Mouse (Mus musculus) embryonic facial prominence, embryonic 14.5 days (tissue): ENCODE results near the gene Rhox10. TPM values are rescaled to one million over a fixed set of nuclear protein-coding genes. Genes with fewer than 3 reads are reported as not detected.

Experiments
- ATAC-seq: fragments of 200-750 bp; cut with Nextera tagmentation; 2 replicates; pipeline ENCODE4 v1.8.0; 2017; ENCODE audit warnings: low read depth, moderate number of reproducible peaks, moderate TSS enrichment
- DNase-seq: peaks from one replicate; pipeline ENCODE4 v3.0.0-alpha.2; 2015; ENCODE audit warnings: low spot score
- H3K27ac ChIP-seq: fragments of 300-500 bp; sonication (generic); replicated peaks from 2 replicates; pipeline ENCODE4 v1.5.1; 2014; ENCODE audit warnings: low read depth, mild to moderate bottlenecking, low read length, moderate library complexity
- H3K27me3 ChIP-seq: fragments of 300-500 bp; sonication (generic); replicated peaks from 2 replicates; pipeline ENCODE4 v1.6.1; 2014; ENCODE audit warnings: low read length; ENCODE audit not compliant: control insufficient read depth, insufficient read depth
- H3K36me3 ChIP-seq: fragments of 300-500 bp; sonication (generic); 2 replicates; pipeline ENCODE4 v1.6.1; 2014; ENCODE audit warnings: low read length, mixed read lengths; ENCODE audit not compliant: control insufficient read depth, insufficient read depth
- H3K4me1 ChIP-seq: fragments of 300-500 bp; sonication (generic); 2 replicates; pipeline ENCODE4 v1.6.1; 2014; ENCODE audit warnings: antibody characterized with exemption, low read length; ENCODE audit not compliant: control insufficient read depth, insufficient read depth
- H3K4me2 ChIP-seq: fragments of 300-500 bp; sonication (generic); 2 replicates; pipeline ENCODE4 v1.6.1; 2014; ENCODE audit warnings: low read depth, mild to moderate bottlenecking, low read length, moderate library complexity, mixed read lengths
- H3K4me3 ChIP-seq: fragments of 300-500 bp; sonication (generic); 2 replicates; pipeline ENCODE4 v1.5.1; 2014; ENCODE audit warnings: low read depth, mild to moderate bottlenecking, low read length
- H3K9ac ChIP-seq: fragments of 300-500 bp; sonication (generic); 2 replicates; pipeline ENCODE4 v1.6.1; 2014; ENCODE audit warnings: low read depth, mild to moderate bottlenecking, low read length, moderate library complexity, mixed read lengths
- H3K9me3 ChIP-seq: fragments of 300-500 bp; sonication (generic); 2 replicates; pipeline ENCODE4 v1.6.1; 2016; ENCODE audit warnings: low read length; ENCODE audit not compliant: control insufficient read depth
- WGBS: fragments of 180-500 bp; shearing (Covaris S2); extraction: QIAGEN DNeasy Blood & Tissue Kit; methylation state at CpG from one replicate; pipeline ENCODE4 v1.1.7; 2014; 5-methylcytosine and 5-hydroxymethylcytosine counted together
- polyA plus RNA-seq: library from polyadenylated mRNA; unstranded; fragments of >200 nt; fragmentation: Nextera tagmentation; extraction: Ambion mirVana; gene quantifications from 2 replicates; pipeline ENCODE4 v1.2.1, GENCODE M21; 2014

Gene Rhox10
- polyA plus RNA-seq, 1 experiment from 2014 or later: not detected

GRCm38 (mm10) chrX:38120982-38121381, 54.7 kb downstream of the Rhox10 start, which contains the start of gene Rhox13:
Rhox13 (plus strand) TSS chrX:38121219.
- no peak within 1 kb of the TSS for H3K4me2 ChIP-seq
- no peak within 1 kb of the TSS for H3K4me3 ChIP-seq
- WGBS: 94% methylated on average over 20 of the region's 20 CpGs
- no peaks in the 10 kb centered on the region for H3K4me1 ChIP-seq
- H3K9ac ChIP-seq: no peak within 1 kb of the TSS
- H3K27me3 ChIP-seq: no peaks in the 10 kb centered on the region
- ATAC-seq (no peak), DNase-seq (no peak)
- peaks cover 19% of the 10 kb centered on the region for H3K9me3 ChIP-seq
- no peak within 1 kb of the TSS for H3K27ac ChIP-seq
- no peaks in the 10 kb centered on the region for H3K36me3 ChIP-seq

Other genes with a start within 250 kb of the Rhox10 start
- 0.33 and 0.41 TPM in 2 replicates for gene Rhox6, start 239.6 kb upstream of the Rhox10 start, polyA plus RNA-seq
- not detected in 2 replicates for gene Rhox7a, start 234.8 kb upstream of the Rhox10 start, polyA plus RNA-seq
- not detected in 2 replicates for gene Rhox8, start 187.5 kb upstream of the Rhox10 start, polyA plus RNA-seq
- gene Rhox7b, start 169.2 kb upstream of the Rhox10 start, polyA plus RNA-seq: not detected in 2 replicates
- not detected in 2 replicates for gene Rhox9, start 164.7 kb upstream of the Rhox10 start, polyA plus RNA-seq
- not detected in 2 replicates for gene Btg1-ps1, start 47.7 kb upstream of the Rhox10 start, polyA plus RNA-seq
- gene Btg1-ps2, start 23.4 kb upstream of the Rhox10 start, polyA plus RNA-seq: not detected in 2 replicates
- gene Rhox11, start 18.7 kb downstream of the Rhox10 start, polyA plus RNA-seq: not detected in 2 replicates
- not detected in 2 replicates for gene Rhox12, start 44.4 kb downstream of the Rhox10 start, polyA plus RNA-seq
- gene Rhox13, start 54.7 kb downstream of the Rhox10 start, polyA plus RNA-seq: not detected in 2 replicates
- 4.6 and 4.9 TPM in 2 replicates for gene Zbtb33, start 123.3 kb downstream of the Rhox10 start, polyA plus RNA-seq
- 44.9 and 48.6 TPM in 2 replicates for gene Tmem255a, start 186.0 kb downstream of the Rhox10 start, polyA plus RNA-seq
- gene Atp1b4, start 249.7 kb downstream of the Rhox10 start, polyA plus RNA-seq: 24.9 and 41.9 TPM in 2 replicates